Mouse (Mus musculus) heart, embryonic 12.5 days (tissue): ENCODE results near the gene Fat2. TPM values are rescaled to one million over a fixed set of nuclear protein-coding genes. Genes with fewer than 3 reads are reported as not detected.

Source experiments
- ATAC-seq: fragments of 200-750 bp; cut with Nextera tagmentation; 2 replicates; pipeline ENCODE4 v1.8.0; 2017; ENCODE audit warnings: moderate TSS enrichment, moderate library complexity; ENCODE audit not compliant: insufficient number of reproducible peaks, low FRiP score
- H3K27ac ChIP-seq: fragments of 300-500 bp; sonication (generic); 2 replicates; pipeline ENCODE4 v1.5.1; 2016; ENCODE audit warnings: mild to moderate bottlenecking, moderate library complexity; ENCODE audit not compliant: poor library complexity, severe bottlenecking
- H3K27me3 ChIP-seq: fragments of 300-500 bp; sonication (generic); replicated peaks from 2 replicates; pipeline ENCODE4 v1.6.1; 2016; ENCODE audit warnings: mild to moderate bottlenecking, moderate library complexity
- H3K36me3 ChIP-seq: fragments of 300-500 bp; sonication (generic); 2 replicates; pipeline ENCODE4 v1.6.1; 2016; ENCODE audit warnings: mild to moderate bottlenecking, moderate library complexity
- H3K4me1 ChIP-seq: fragments of 300-500 bp; sonication (generic); replicated peaks from 2 replicates; pipeline ENCODE4 v1.6.1; 2016; ENCODE audit warnings: mild to moderate bottlenecking
- H3K4me2 ChIP-seq: fragments of 300-500 bp; sonication (generic); 2 replicates; pipeline ENCODE4 v1.6.1; 2016; ENCODE audit warnings: mild to moderate bottlenecking, moderate library complexity
- H3K4me3 ChIP-seq: fragments of 300-500 bp; sonication (generic); 2 replicates; pipeline ENCODE4 v1.5.1; 2016; ENCODE audit warnings: mild to moderate bottlenecking
- H3K9ac ChIP-seq: fragments of 300-500 bp; sonication (generic); 2 replicates; pipeline ENCODE4 v1.6.1; 2016; ENCODE audit warnings: mild to moderate bottlenecking, moderate library complexity
- H3K9me3 ChIP-seq: fragments of 300-500 bp; sonication (generic); replicated peaks from 2 replicates; pipeline ENCODE4 v1.6.1; 2016; ENCODE audit warnings: mild to moderate bottlenecking, moderate library complexity
- WGBS: fragments of 180-500 bp; shearing (Covaris S2); methylation state at CpG from one replicate; pipeline ENCODE4 v1.1.7; 2016; 5-methylcytosine and 5-hydroxymethylcytosine counted together
- polyA plus RNA-seq: library from polyadenylated mRNA; unstranded; fragments of >200 nt; fragmentation: Nextera tagmentation; extraction: Ambion mirVana; gene quantifications from 2 replicates; pipeline ENCODE4 v1.2.1, GENCODE M21; 2016

Gene Fat2
- polyA plus RNA-seq, 1 experiment from 2014 or later, result not detected

GRCm38 (mm10) chr11:55214161-55214560 is 122.2 kb downstream of the Fat2 start:
- Histone ChIP-seq H3K4me2 (no peak overlapping the region), H3K36me3 (0 out of 2 replicates have a peak, but pooled peaks cover 4% of the 10 kb centered on the region), H3K27ac (no peak overlapping the region), H3K9me3 (no peaks in the 10 kb centered on the region), H3K4me1 (peaks cover 17% of the 10 kb centered on the region), H3K27me3 (no peaks in the 10 kb centered on the region), H3K9ac (no peak overlapping the region), H3K4me3 (no peak overlapping the region)
- ATAC-seq, result no peak
- 75% methylated on average over 5 of the region's 5 CpGs for WGBS

DNA sequence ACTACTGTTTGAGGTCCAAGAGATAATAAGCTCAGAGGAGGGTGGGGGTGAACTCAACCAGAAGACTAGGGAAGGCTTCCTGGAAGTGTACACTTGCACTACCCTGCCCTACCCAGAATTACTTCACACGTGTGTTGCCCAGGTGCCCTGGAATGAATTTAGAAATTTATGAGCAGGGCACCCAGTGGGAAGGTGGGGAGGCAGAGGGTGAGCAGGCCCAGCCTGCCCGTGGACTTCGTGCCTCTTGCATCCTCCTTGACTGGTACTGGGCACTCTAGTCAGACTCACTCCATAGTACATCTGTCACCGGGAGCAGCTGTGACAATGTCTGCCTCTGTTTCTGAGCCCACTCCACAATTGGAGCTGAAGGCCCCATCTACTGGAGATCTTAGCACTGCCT is 122.8 kb downstream of the Fat2 start:
- Histone ChIP-seq H3K27me3 (no peaks in the 10 kb centered on the region), H3K4me2 (no peak overlapping the region), H3K36me3 (no peaks in the 10 kb centered on the region), H3K9me3 (no peaks in the 10 kb centered on the region), H3K27ac (no peak overlapping the region), H3K4me1 (peaks cover 17% of the 10 kb centered on the region), H3K9ac (no peak overlapping the region), H3K4me3 (no peak overlapping the region)
- ATAC-seq, result no peak
- WGBS, result 93% methylated on average over 4 of the region's 4 CpGs

GRCm38 (mm10) chr11:55209626-55210353 is 126.6 kb downstream of the Fat2 start:
- Histone ChIP-seq H3K4me3 (no peak overlapping the region), H3K36me3 (no peaks in the 10 kb centered on the region), H3K27ac (no peak overlapping the region), H3K4me2 (no peak overlapping the region), H3K9me3 (no peaks in the 10 kb centered on the region), H3K27me3 (no peaks in the 10 kb centered on the region; the same call in 1 of the 2 replicates), H3K4me1 (peaks cover 3% of the 10 kb centered on the region; the same call in 1 of the 2 replicates), H3K9ac (no peak overlapping the region)
- no peak for ATAC-seq
- 70% methylated on average over 6 of the region's 6 CpGs for WGBS

DNA sequence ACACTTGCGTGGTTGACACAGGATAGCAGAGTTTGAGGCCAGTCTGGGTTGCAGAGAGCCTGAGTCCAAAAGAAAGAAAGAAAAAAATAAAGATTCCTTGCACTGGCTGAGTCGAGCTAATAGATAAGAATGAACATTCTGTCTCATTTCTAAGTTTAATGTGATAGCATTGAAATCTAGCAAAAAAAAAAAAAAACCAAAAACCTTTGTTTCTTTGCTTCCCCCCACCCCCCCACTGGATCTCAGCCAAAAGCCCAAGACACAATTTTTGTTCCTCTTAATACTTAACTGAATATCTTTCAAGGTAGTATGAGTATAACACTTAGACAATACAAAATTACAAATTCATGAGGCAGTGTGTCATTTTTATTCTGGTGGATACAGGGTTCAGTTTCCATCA is 127.3 kb downstream of the Fat2 start:
- WGBS, result 52% methylated on average over 2 of the region's 2 CpGs
- Histone ChIP-seq H3K27ac (no peak overlapping the region), H3K4me2 (no peak overlapping the region), H3K36me3 (no peaks in the 10 kb centered on the region), H3K27me3 (no peaks in the 10 kb centered on the region; the same call in 1 of the 2 replicates), H3K4me1 (peaks cover 2% of the 10 kb centered on the region; the same call in 1 of the 2 replicates), H3K9ac (no peak overlapping the region), H3K9me3 (no peaks in the 10 kb centered on the region), H3K4me3 (no peak overlapping the region)
- no peak for ATAC-seq

DNA sequence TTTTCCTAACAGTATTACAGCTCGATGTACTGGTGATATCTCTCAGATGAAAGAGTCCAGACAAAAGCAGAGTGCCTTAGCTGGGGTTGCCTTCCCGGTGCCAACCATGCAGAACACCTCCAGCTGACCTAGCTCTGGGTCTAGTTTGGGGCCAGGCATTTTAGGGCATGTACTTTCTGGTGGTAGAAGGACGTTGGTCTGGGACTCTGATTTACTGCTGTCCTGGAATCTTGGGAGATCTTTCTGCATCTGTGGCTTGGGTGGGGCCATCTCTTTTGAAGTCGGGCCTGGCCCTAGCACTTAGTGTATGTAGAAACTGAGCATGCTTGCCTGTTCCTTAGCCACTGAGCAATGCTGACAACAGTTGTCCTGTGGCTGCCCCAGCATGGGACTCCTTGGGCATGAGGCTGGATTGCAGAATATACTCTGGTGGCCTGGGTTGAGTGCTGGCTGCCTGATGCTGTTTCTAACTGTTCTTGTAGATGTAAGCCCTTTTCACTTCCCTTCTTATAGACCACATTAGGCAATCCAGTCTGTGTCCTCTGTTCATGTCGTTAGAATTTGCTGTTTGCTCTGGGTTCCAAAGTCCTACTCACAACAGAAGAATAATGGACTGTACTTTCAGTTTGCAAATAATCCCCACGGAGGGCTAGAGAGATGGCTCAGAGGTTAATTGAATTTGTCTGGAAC is 128.2 kb downstream of the Fat2 start:
- no peaks in the 10 kb centered on the region; the same call in 1 of the 2 replicates for H3K27me3 ChIP-seq
- ATAC-seq, result no peak
- H3K9me3 ChIP-seq, result no peaks in the 10 kb centered on the region
- no peak overlapping the region for H3K9ac ChIP-seq
- no peak overlapping the region for H3K4me2 ChIP-seq
- WGBS, result 51% methylated on average over 6 of the region's 6 CpGs
- H3K4me1 ChIP-seq, result peaks cover 2% of the 10 kb centered on the region; the same call in 1 of the 2 replicates
- H3K36me3 ChIP-seq, result no peaks in the 10 kb centered on the region
- no peak overlapping the region for H3K4me3 ChIP-seq
- no peak overlapping the region for H3K27ac ChIP-seq

GRCm38 (mm10) chr11:55204602-55205001 is 131.8 kb downstream of the Fat2 start:
- Histone ChIP-seq H3K9ac (peak overlapping the region; percentile 81), H3K9me3 (no peaks in the 10 kb centered on the region), H3K4me1 (peaks cover 1% of the 10 kb centered on the region; the same call in 1 of the 2 replicates), H3K36me3 (no peaks in the 10 kb centered on the region), H3K27ac (no peak overlapping the region), H3K27me3 (no peaks in the 10 kb centered on the region; the same call in 1 of the 2 replicates), H3K4me3 (peak overlapping the region; percentile 80), H3K4me2 (peak overlapping the region; percentile 100)
- WGBS, result 5% methylated on average over 17 of the region's 17 CpGs
- peak; percentile 47 for ATAC-seq

GRCm38 (mm10) chr11:55204159-55204596 is 132.2 kb downstream of the Fat2 start, which contains the start of gene Slc36a1:
Slc36a1 (plus strand) TSS chr11:55204350.
- Histone ChIP-seq H3K27me3 (no peaks in the 10 kb centered on the region; the same call in 1 of the 2 replicates), H3K36me3 (no peaks in the 10 kb centered on the region), H3K4me1 (no peaks in the 10 kb centered on the region; the same call in 1 of the 2 replicates), H3K9me3 (no peaks in the 10 kb centered on the region), H3K27ac (no peak within 1 kb of the TSS), H3K4me2 (peak within 1 kb of the TSS; percentile 100), H3K4me3 (peak within 1 kb of the TSS; percentile 80), H3K9ac (peak within 1 kb of the TSS; percentile 81)
- WGBS, result under 1% methylated on average over 31 of the region's 31 CpGs
- ATAC-seq, result peak; percentile 92

Other genes starting within 250 kb of the Fat2 start
- 49.4 and 49.9 TPM in 2 replicates for gene Gm2a, start 238.4 kb downstream of the Fat2 start, polyA plus RNA-seq
- not detected in 2 replicates for gene Slc36a3, start 184.9 kb downstream of the Fat2 start, polyA plus RNA-seq
- gene Slc36a2, start 151.5 kb downstream of the Fat2 start, polyA plus RNA-seq, result 2.8 and 3.4 TPM in 2 replicates
- 0.63 and 1.3 TPM in 2 replicates for gene Slc36a1, start 132.2 kb downstream of the Fat2 start, polyA plus RNA-seq
- 1,393 and 1,408 TPM in 2 replicates for gene Sparc, start 86.6 kb upstream of the Fat2 start, polyA plus RNA-seq
- gene Atox1, start 124.7 kb upstream of the Fat2 start, polyA plus RNA-seq, result 253 and 258 TPM in 2 replicates
- gene G3bp1, start 133.1 kb upstream of the Fat2 start, polyA plus RNA-seq, result 139 and 140 TPM in 2 replicates